Mouse (Mus musculus) layer of hippocampus, postnatal 10 days (tissue): ENCODE data around the gene Frg2f1. TPM values are rescaled to one million over a fixed set of nuclear protein-coding genes. Genes with fewer than 3 reads are reported as not detected.
"Not testable (repeated sequence)": the region's sequence is repeated elsewhere in the genome, so short reads cannot be mapped to it uniquely, and the experiment has no call there.

ENCODE experiments used
- DNase-seq, 2 experiments: peaks; one replicate each; pipeline ENCODE4 v3.0.0; 2021; ENCODE audit warnings: low spot score in 2 of 2
- long read RNA-seq: library from polyadenylated mRNA; stranded (forward); transcript quantifications from one replicate; pipeline ENCODE4 v2.0.0, GENCODE M21; 2023
- total RNA-seq, 2 experiments: library from RNA; stranded (reverse); gene quantifications; 2 replicates each; pipeline ENCODE4 v1.2.3; 2021

Frg2f1 gene
- 10 to 100 TPM; 28.1 to 28.8 TPM for total RNA-seq
- long read RNA-seq, partial matches to known transcripts = 1 of 5 reads
- long read RNA-seq, other reads (novel, unspliced or antisense) = 4 of 5 reads

- peak; percentile 97 to 98 for DNase-seq
Measured at GRCm38 (mm10) chr4:119539031-119539824, at the start of gene Frg2f1. TSS of gene Frg2f1 (minus strand) at chr4:119539529.

GRCm38 (mm10) chr4:119588037-119588436 is 48.7 kb upstream of the Frg2f1 start:
- no peak for DNase-seq

- no peak for DNase-seq
Measured at GRCm38 (mm10) chr4:119575459-119575858, 36.1 kb upstream of the Frg2f1 start.

GRCm38 (mm10) chr4:119574504-119574903 is 35.2 kb upstream of the Frg2f1 start:
- no peak for DNase-seq

- DNase-seq = no peak
Measured at GRCm38 (mm10) chr4:119572682-119573081, 33.4 kb upstream of the Frg2f1 start.

GRCm38 (mm10) chr4:119566322-119566835 is 27.1 kb upstream of the Frg2f1 start:
- no peak for DNase-seq

- peak in 1 of 2 experiments; percentile 18 for DNase-seq
Measured at GRCm38 (mm10) chr4:119563136-119563535, 23.8 kb upstream of the Frg2f1 start.

GRCm38 (mm10) chr4:119555466-119555865 is 16.1 kb upstream of the Frg2f1 start:
- no peak for DNase-seq

GRCm38 (mm10) chr4:119550864-119551263 is 11.5 kb upstream of the Frg2f1 start:
- no peak for DNase-seq

- no peak for DNase-seq
Measured at GRCm38 (mm10) chr4:119540533-119540890, 1.2 kb upstream of the Frg2f1 start.

- peak in 1 of 2 experiments; percentile 39 for DNase-seq
Measured at GRCm38 (mm10) chr4:119539836-119540532, 655 bp upstream of the Frg2f1 start.

GRCm38 (mm10) chr4:119537436-119537835 is 1.9 kb downstream of the Frg2f1 start:
- DNase-seq = no peak

- DNase-seq = not testable (repeated sequence)
Measured at GRCm38 (mm10) chr4:119536615-119537014, 2.7 kb downstream of the Frg2f1 start, which contains the start of gene Foxj3. TSS of gene Foxj3 (plus strand) at chr4:119537004.

- DNase-seq = no peak
Measured at GRCm38 (mm10) chr4:119535103-119535502, 4.2 kb downstream of the Frg2f1 start.

GRCm38 (mm10) chr4:119531813-119532212 is 7.5 kb downstream of the Frg2f1 start:
- DNase-seq = no peak

GRCm38 (mm10) chr4:119526329-119526845 is 12.9 kb downstream of the Frg2f1 start:
- DNase-seq = no peak

- DNase-seq = no peak
Measured at GRCm38 (mm10) chr4:119524466-119524865, 14.9 kb downstream of the Frg2f1 start.

- no peak for DNase-seq
Measured at GRCm38 (mm10) chr4:119524010-119524409, 15.3 kb downstream of the Frg2f1 start.

GRCm38 (mm10) chr4:119523575-119523974 is 15.8 kb downstream of the Frg2f1 start:
- DNase-seq = no peak

- DNase-seq = no peak
Measured at GRCm38 (mm10) chr4:119512731-119513141, 26.6 kb downstream of the Frg2f1 start.

- no peak for DNase-seq
Measured at GRCm38 (mm10) chr4:119511591-119511990, 27.7 kb downstream of the Frg2f1 start.
